Mouse (Mus musculus) olfactory bulb, adult 2 months (tissue): Measurements from ENCODE around the gene Per2.

Experiments used
- CTCF ChIP-seq: fragments of 200-500 bp; IDR thresholded peaks from 2 replicates; pipeline ENCODE4 v1.5.1; 2012; ENCODE audit warnings: low read depth, mild to moderate bottlenecking, low read length, moderate library complexity; ENCODE audit not compliant: insufficient read depth
- POLR2A ChIP-seq: fragments of 200-500 bp; IDR thresholded peaks from 2 replicates; pipeline ENCODE4 v1.6.1; 2012; ENCODE audit warnings: mild to moderate bottlenecking, low read depth, low read length, moderate library complexity; ENCODE audit not compliant: insufficient read depth

DNA sequence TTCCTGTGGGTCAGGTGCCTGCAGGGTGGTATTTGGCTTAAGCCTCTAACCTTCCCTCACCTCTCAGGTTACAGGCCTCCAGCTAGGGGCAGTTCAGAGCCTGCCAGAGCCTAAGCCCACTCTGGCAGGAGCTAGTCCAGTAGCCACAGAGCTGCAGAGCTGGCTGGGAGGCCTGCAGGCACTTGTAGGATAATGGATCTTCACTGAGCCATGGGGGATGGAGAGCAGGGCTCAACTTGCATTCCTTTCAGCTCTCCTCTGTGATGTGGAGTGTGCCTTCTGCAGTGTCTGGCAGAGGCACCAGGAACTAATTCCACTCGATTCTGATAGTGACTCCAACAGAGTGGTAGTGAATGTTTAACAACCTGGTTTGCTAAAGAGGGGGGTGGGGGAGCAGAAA, 6.1 kb upstream of the Per2 start:
- TF ChIP-seq CTCF (no peak), POLR2A (no peak)
